Mouse (Mus musculus) liver, embryonic 14.5 days (tissue): Measurements from ENCODE around the gene Ear6. TPM values are rescaled to one million over a fixed set of nuclear protein-coding genes. Genes with fewer than 3 reads are reported as not detected.

Source experiments
- ATAC-seq: fragments of 200-750 bp; cut with Nextera tagmentation; 2 replicates; pipeline ENCODE4 v1.8.0; 2017; ENCODE audit warnings: moderate number of reproducible peaks, mild to moderate bottlenecking, moderate library complexity; ENCODE audit not compliant: insufficient read depth
- DNase-seq, 3 experiments: peaks; one replicate each; pipeline ENCODE4 v3.0.0-alpha.2; 2012 to 2013; ENCODE audit warnings: low read depth in 3 of 3, low spot score in 3 of 3
- H3K27ac ChIP-seq: fragments of 300-500 bp; sonication (generic); 2 replicates; pipeline ENCODE4 v1.5.1; 2014; ENCODE audit warnings: moderate library complexity, mild to moderate bottlenecking, control low read depth, inconsistent platforms
- H3K27me3 ChIP-seq: fragments of 300-500 bp; sonication (generic); 2 replicates; pipeline ENCODE4 v1.6.1; 2014; ENCODE audit warnings: mild to moderate bottlenecking, low read length, moderate library complexity; ENCODE audit not compliant: control insufficient read depth, insufficient read depth
- H3K36me3 ChIP-seq: fragments of 300-500 bp; sonication (generic); replicated peaks from 2 replicates; pipeline ENCODE4 v1.6.1; 2014; ENCODE audit warnings: low read depth; ENCODE audit not compliant: control insufficient read depth, insufficient read depth
- H3K4me1 ChIP-seq, 2 experiments: fragments of 200-500 bp in 1 of 2; fragments of 300-500 bp in 1 of 2; sonication (generic) in 1 of 2; replicated peaks; 2 replicates each; pipeline ENCODE4 v1.6.1; 2012 to 2014; ENCODE audit warnings: antibody characterized with exemption in 1 of 2, inconsistent platforms in 1 of 2, low read length in 1 of 2; ENCODE audit not compliant: control insufficient read depth in 2 of 2, insufficient read depth in 2 of 2
- H3K4me2 ChIP-seq: fragments of 300-500 bp; sonication (generic); 2 replicates; pipeline ENCODE4 v1.6.1; 2014; ENCODE audit warnings: low read depth, mild to moderate bottlenecking, control low read depth, moderate library complexity
- H3K4me3 ChIP-seq, 2 experiments: fragments of 200-500 bp in 1 of 2; fragments of 300-500 bp in 1 of 2; sonication (generic) in 1 of 2; 2 replicates each; pipeline ENCODE4 v1.5.1; 2012 to 2014; ENCODE audit warnings: low read depth in 2 of 2, low read length in 2 of 2, mild to moderate bottlenecking in 2 of 2, control low read depth in 1 of 2, inconsistent platforms in 1 of 2, moderate library complexity in 1 of 2; ENCODE audit not compliant: insufficient read depth in 1 of 2
- H3K9ac ChIP-seq: fragments of 300-500 bp; sonication (generic); replicated peaks from 2 replicates; pipeline ENCODE4 v1.6.1; 2014; ENCODE audit warnings: mild to moderate bottlenecking, control low read depth, moderate library complexity
- H3K9me3 ChIP-seq: fragments of 300-500 bp; sonication (generic); 2 replicates; pipeline ENCODE4 v1.6.1; 2016; ENCODE audit warnings: low read length, mixed read lengths; ENCODE audit not compliant: control insufficient read depth
- CTCF ChIP-seq: IDR thresholded peaks from 2 replicates; pipeline ENCODE4 v1.5.1; 2016; ENCODE audit warnings: antibody characterized with exemption, low read depth, control low read depth
- EP300 ChIP-seq: IDR thresholded peaks from 2 replicates; pipeline ENCODE4 v1.6.1; 2016; ENCODE audit warnings: antibody characterized with exemption, low read depth
- WGBS: fragments of 180-500 bp; shearing (Covaris S2); extraction: QIAGEN DNeasy Blood & Tissue Kit; methylation state at CpG from one replicate; pipeline ENCODE4 v1.1.7; 2014; ENCODE audit not compliant: insufficient replicate concordance; 5-methylcytosine and 5-hydroxymethylcytosine counted together
- polyA plus RNA-seq, 2 experiments: library from polyadenylated mRNA; depleted of rRNA in 1 of 2; stranded (reverse) in 1 of 2; unstranded in 1 of 2; fragments of >200 nt; fragmentation: Nextera tagmentation in 1 of 2; extraction: Ambion mirVana in 1 of 2; gene quantifications; 2 replicates each; pipeline versions ENCODE4 v1.2.1 to v1.2.3; 2012 to 2014

Ear6 gene
- polyA plus RNA-seq, 2 experiments, result 3.9 to 25.0 TPM

GRCm38 (mm10) chr14:51893094-51893794 lies 39.7 kb downstream of the Ear6 start:
- 40% methylated on average over 10 of the region's 10 CpGs for WGBS

DNA sequence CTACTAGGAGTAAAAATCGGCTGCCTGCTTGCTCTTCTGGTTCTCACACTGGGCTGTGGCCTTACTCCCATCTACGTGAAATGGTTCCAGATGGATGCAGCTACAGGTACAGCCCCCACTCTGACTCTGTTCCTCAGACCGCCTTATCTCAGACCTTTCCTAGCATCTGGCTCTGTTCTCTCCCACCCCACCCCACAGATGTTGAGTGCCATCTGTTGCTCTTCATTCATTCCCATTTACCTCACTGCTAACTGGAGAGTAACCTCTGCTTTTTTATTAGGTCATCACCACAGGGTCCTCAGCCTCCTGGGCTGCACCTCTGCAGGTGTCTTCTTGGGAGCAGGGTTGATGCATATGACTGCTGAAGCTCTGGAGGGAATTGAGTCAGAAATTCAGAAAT lies 40.3 kb downstream of the Ear6 start:
- Histone ChIP-seq H3K4me2 (no peak overlapping the region), H3K4me1 (peaks cover 8 to 15% of the 10 kb centered on the region in 2 experiments), H3K27ac (no peak overlapping the region), H3K9ac (no peak overlapping the region), H3K36me3 (peaks cover 8% of the 10 kb centered on the region), H3K9me3 (no peaks in the 10 kb centered on the region), H3K27me3 (no peaks in the 10 kb centered on the region), H3K4me3 (no peak overlapping the region)
- no peak for DNase-seq
- WGBS, result 34% methylated on average over 3 of the region's 3 CpGs
- ATAC-seq, result peak; percentile 68
- TF ChIP-seq EP300 (0 out of 2 replicates have a peak, but pooled peaks have one; percentile 19), CTCF (no peak)

More at GRCm38 (mm10) chr14:51893094-51893794, 39.7 kb downstream of the Ear6 start:
- no peaks in the 10 kb centered on the region for H3K27me3 ChIP-seq
- no peak overlapping the region for H3K9ac ChIP-seq
- DNase-seq (no peak), ATAC-seq (peak; percentile 50)
- H3K9me3 ChIP-seq, result no peaks in the 10 kb centered on the region
- TF ChIP-seq EP300, result no peak
- TF ChIP-seq CTCF, result no peak
- H3K4me3 ChIP-seq, result no peak overlapping the region
- peaks cover 8 to 15% of the 10 kb centered on the region in 2 experiments for H3K4me1 ChIP-seq
- no peak overlapping the region for H3K4me2 ChIP-seq
- H3K36me3 ChIP-seq, result peaks cover 8% of the 10 kb centered on the region
- H3K27ac ChIP-seq, result no peak overlapping the region

- no peak for ATAC-seq
- peaks cover 8% of the 10 kb centered on the region for H3K36me3 ChIP-seq
- H3K4me2 ChIP-seq, result no peak overlapping the region
- WGBS, result 66% methylated on average over 14 of the region's 14 CpGs
- peaks cover 8 to 15% of the 10 kb centered on the region in 2 experiments for H3K4me1 ChIP-seq
- no peak overlapping the region for H3K27ac ChIP-seq
- no peak for TF ChIP-seq EP300
- TF ChIP-seq CTCF, result no peak
- no peak for DNase-seq
- no peak overlapping the region for H3K4me3 ChIP-seq
- H3K9ac ChIP-seq, result no peak overlapping the region
- H3K9me3 ChIP-seq, result no peaks in the 10 kb centered on the region
- no peaks in the 10 kb centered on the region for H3K27me3 ChIP-seq
Measured at GRCm38 (mm10) chr14:51895071-51895470, 41.6 kb downstream of the Ear6 start.

- TF ChIP-seq CTCF (no peak), EP300 (no peak)
- Histone ChIP-seq H3K27ac (no peak overlapping the region), H3K27me3 (no peaks in the 10 kb centered on the region), H3K4me2 (no peak overlapping the region), H3K4me3 (no peak overlapping the region), H3K36me3 (peaks cover 8% of the 10 kb centered on the region), H3K4me1 (peaks cover 8 to 15% of the 10 kb centered on the region in 2 experiments), H3K9me3 (no peaks in the 10 kb centered on the region), H3K9ac (no peak overlapping the region; the same call in 1 of the 2 replicates)
- DNase-seq, result no peak
- ATAC-seq, result no peak
- 38% methylated on average over 6 of the region's 6 CpGs for WGBS
Measured at GRCm38 (mm10) chr14:51896019-51896418, 42.5 kb downstream of the Ear6 start.

- H3K9ac ChIP-seq, result no peak overlapping the region
- DNase-seq, result no peak
- 59% methylated on average over 8 of the region's 8 CpGs for WGBS
- no peak for ATAC-seq
- H3K36me3 ChIP-seq, result peaks cover 2% of the 10 kb centered on the region
- H3K4me3 ChIP-seq, result no peak overlapping the region
- no peak overlapping the region for H3K4me2 ChIP-seq
- H3K9me3 ChIP-seq, result no peaks in the 10 kb centered on the region
- H3K4me1 ChIP-seq, result peaks cover 8 to 15% of the 10 kb centered on the region in 2 experiments
- H3K27me3 ChIP-seq, result no peaks in the 10 kb centered on the region
- H3K27ac ChIP-seq, result no peak overlapping the region
- TF ChIP-seq EP300 (no peak), CTCF (no peak)
Measured at GRCm38 (mm10) chr14:51896539-51897170, 43.2 kb downstream of the Ear6 start.
